Comparison of ENCODE assay signal across 8 mouse cellular contexts in the genomic region with DNA sequence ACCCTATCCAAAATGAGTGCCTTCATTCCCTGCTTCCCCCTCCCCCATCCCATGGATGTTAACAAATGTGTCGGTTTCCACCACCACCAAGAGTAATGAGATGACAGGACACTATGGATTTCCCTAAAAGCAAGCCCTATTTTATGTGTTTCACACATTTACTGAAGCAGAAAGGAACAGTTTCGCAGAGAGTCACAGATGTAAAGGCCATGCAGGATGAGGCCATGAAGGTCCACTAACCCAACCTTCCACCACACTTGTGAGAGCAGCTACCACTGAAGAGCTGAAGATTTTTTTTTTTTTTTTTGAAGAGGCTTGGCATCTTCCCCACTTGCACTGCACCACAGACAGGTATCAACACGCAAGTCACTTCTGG. TPM values are rescaled to one million over a fixed set of nuclear protein-coding genes. Genes with fewer than 3 reads are reported as not detected.
DNase-seq lines count a peak whose midpoint lies in the region; ATAC-seq and TF ChIP-seq lines count a peak whose summit lies in the region.

No protein-coding gene starts in this region.

- no peaks in the 10 kb centered on the region for H3K9me3 ChIP-seq in embryonic facial prominence, embryonic 15.5 days (replicated peaks)
- no peaks in the 10 kb centered on the region for H3K9me3 ChIP-seq in limb, embryonic 14.5 days (ENCODE audit: control insufficient read depth, low read length)
- H3K9me3 ChIP-seq in stomach, embryonic 14.5 days (ENCODE audit: control insufficient read depth, low read depth, low read length): no peaks in the 10 kb centered on the region

- no peaks in the 10 kb centered on the region for H3K36me3 ChIP-seq in embryonic facial prominence, embryonic 15.5 days
- H3K36me3 ChIP-seq in limb, embryonic 14.5 days (ENCODE audit: control insufficient read depth, insufficient read depth, low read length): no peaks in the 10 kb centered on the region
- H3K36me3 ChIP-seq in stomach, embryonic 14.5 days (ENCODE audit: control insufficient read depth, insufficient read depth, low read length): no peaks in the 10 kb centered on the region

- intact Hi-C loops in gastrocnemius, adult 2 months (cut with DNase I): loop anchor here (5.0 kb wide), 2 partner anchors 204 to 389 kb away; partner anchors contain the start of genes Cep41, Ssmem1 and Tmem209

- no peak for TF ChIP-seq CTCF in gastrocnemius, adult 2 months (IDR thresholded peaks at IDR 0.05)

- WGBS in embryonic facial prominence, embryonic 15.5 days: 21% methylated on average over 3 of the region's 3 CpGs
- 27% methylated on average over 3 of the region's 3 CpGs for WGBS in limb, embryonic 14.5 days
- WGBS in stomach, embryonic 14.5 days: 22% methylated on average over 3 of the region's 3 CpGs

- H3K4me2 ChIP-seq in embryonic facial prominence, embryonic 15.5 days (replicated peaks): peak overlapping the region; percentile 57
- peak overlapping the region; percentile 70 for H3K4me2 ChIP-seq in limb, embryonic 14.5 days (replicated peaks; ENCODE audit: low read depth, low read length, severe bottlenecking)
- peak overlapping the region; percentile 55 for H3K4me2 ChIP-seq in stomach, embryonic 14.5 days (replicated peaks; ENCODE audit: low read depth, low read length)

- no peak for DNase-seq in gastrocnemius, adult 2 months
- no peak for DNase-seq in gastrocnemius, postnatal 10 days
- peak; percentile 8 to 29 for DNase-seq in right cerebral cortex, adult 2 months (ENCODE audit: low spot score in 2 of 2)
- no peak for DNase-seq in right cerebral cortex, postnatal 14 days
- DNase-seq in limb, embryonic 14.5 days (ENCODE audit: low spot score): no peak
- no peak for DNase-seq in spleen, adult 12 weeks (ENCODE audit: low spot score)

- H3K4me3 ChIP-seq in gastrocnemius, adult 2 months: peak overlapping the region; percentile 91
- H3K4me3 ChIP-seq in embryonic facial prominence, embryonic 15.5 days (replicated peaks): peak overlapping the region; percentile 79
- H3K4me3 ChIP-seq in limb, embryonic 14.5 days (replicated peaks; ENCODE audit: low read length): peak overlapping the region; percentile 68
- peak overlapping the region; percentile 52 for H3K4me3 ChIP-seq in stomach, embryonic 14.5 days (ENCODE audit: low read depth, low read length)

- H3K4me1 ChIP-seq in embryonic facial prominence, embryonic 15.5 days: peaks cover 9% of the 10 kb centered on the region
- peaks cover 14% of the 10 kb centered on the region for H3K4me1 ChIP-seq in limb, embryonic 14.5 days (ENCODE audit: control insufficient read depth, insufficient read depth, low read length)
- H3K4me1 ChIP-seq in stomach, embryonic 14.5 days (ENCODE audit: control insufficient read depth, insufficient read depth, low read length): no peaks in the 10 kb centered on the region

- no peaks in the 10 kb centered on the region for H3K27me3 ChIP-seq in embryonic facial prominence, embryonic 15.5 days
- H3K27me3 ChIP-seq in limb, embryonic 14.5 days (ENCODE audit: control insufficient read depth, insufficient read depth, low read length): no peaks in the 10 kb centered on the region
- H3K27me3 ChIP-seq in stomach, embryonic 14.5 days (ENCODE audit: control insufficient read depth, insufficient read depth, low read length): no peaks in the 10 kb centered on the region

- peak overlapping the region; percentile 79 for H3K9ac ChIP-seq in embryonic facial prominence, embryonic 15.5 days
- peak overlapping the region; percentile 71 for H3K9ac ChIP-seq in limb, embryonic 14.5 days (ENCODE audit: low read depth, low read length, severe bottlenecking)
- H3K9ac ChIP-seq in stomach, embryonic 14.5 days (replicated peaks; ENCODE audit: low read depth, low read length): peak overlapping the region; percentile 57

- H3K27ac ChIP-seq in gastrocnemius, adult 2 months: peak overlapping the region; percentile 92
- H3K27ac ChIP-seq in embryonic facial prominence, embryonic 15.5 days (replicated peaks): peak overlapping the region; percentile 99
- peak overlapping the region; percentile 98 for H3K27ac ChIP-seq in limb, embryonic 14.5 days (replicated peaks; ENCODE audit: low read depth, low read length)
- H3K27ac ChIP-seq in stomach, embryonic 14.5 days (ENCODE audit: low read length): peak overlapping the region; percentile 95

- ATAC-seq in embryonic facial prominence, embryonic 15.5 days (ENCODE audit: insufficient number of reproducible peaks, low FRiP score, low TSS enrichment, low read depth): no peak
- ATAC-seq in limb, embryonic 14.5 days (ENCODE audit: low FRiP score, low read depth): peak; percentile 13; the same call in 1 of the 2 replicates
- ATAC-seq in stomach, embryonic 14.5 days (ENCODE audit: insufficient number of reproducible peaks, insufficient read depth, low FRiP score, low read depth): no peak

- no peak for TF ChIP-seq POLR2A in limb, embryonic 14.5 days (IDR thresholded peaks at IDR 0.05; ENCODE audit: borderline replicate concordance, extremely low read depth, insufficient read depth, insufficient read length)

RNA-seq across cellular contexts. Expression of gene Copg2, which starts 0.8 kb away (rescaled TPM):
- total RNA-seq in gastrocnemius, adult 2 months (2021): 10 to 100 TPM; 15.6 to 15.8 TPM
- total RNA-seq in gastrocnemius, postnatal 10 days (2021): 10 to 100 TPM; 31.0 to 32.3 TPM
- 23.9 and 26.6 TPM in 2 replicates for polyA plus RNA-seq in embryonic facial prominence, embryonic 15.5 days (2015; fragmentation: Nextera tagmentation; extraction: Ambion mirVana)
- polyA plus RNA-seq in limb, embryonic 14.5 days (2012; rRNA removed): 23.1 and 33.8 TPM in 2 replicates
- polyA plus RNA-seq in limb, embryonic 14.5 days (2014; fragmentation: Nextera tagmentation; extraction: Ambion mirVana): 29.8 and 31.5 TPM in 2 replicates
- 28.7 and 30.5 TPM in 2 replicates for polyA plus RNA-seq in stomach, embryonic 14.5 days (2014; fragmentation: Nextera tagmentation; extraction: Ambion mirVana)

RNA-seq across cellular contexts. Expression of gene Tsga13, which starts 19.6 kb away (rescaled TPM):
- total RNA-seq in gastrocnemius, adult 2 months (2021): not detected
- under 1 TPM; 0.21 to 0.77 TPM for total RNA-seq in gastrocnemius, postnatal 10 days (2021)
- polyA plus RNA-seq in embryonic facial prominence, embryonic 15.5 days (2015; fragmentation: Nextera tagmentation; extraction: Ambion mirVana): 0.29 TPM in 1 of 2 replicates, not detected in the other
- 0.31 and 0.42 TPM in 2 replicates for polyA plus RNA-seq in limb, embryonic 14.5 days (2012; rRNA removed)
- polyA plus RNA-seq in limb, embryonic 14.5 days (2014; fragmentation: Nextera tagmentation; extraction: Ambion mirVana): 0.25 and 0.28 TPM in 2 replicates
- polyA plus RNA-seq in stomach, embryonic 14.5 days (2014; fragmentation: Nextera tagmentation; extraction: Ambion mirVana): not detected in 2 replicates

Comparison
In these comparisons a context has a peak if more than half of its experiments do, and no peak if none do; other contexts are left out.
1. DNase-seq: peak in right cerebral cortex, adult 2 months (2 of 2); none in gastrocnemius, adult 2 months (single experiment), gastrocnemius, postnatal 10 days (single experiment), right cerebral cortex, postnatal 14 days (single experiment), limb, embryonic 14.5 days (single experiment) and spleen, adult 12 weeks (single experiment).
2. Peak in every context shown above with its lines, with median percentiles within 50 percentile points of each other: H3K27ac ChIP-seq, H3K4me3 ChIP-seq, H3K4me2 ChIP-seq and H3K9ac ChIP-seq.